Mouse (Mus musculus) heart, adult 11 months (tissue): ENCODE measurements around the gene Tigd2.
"Not testable (repeated sequence)": the region's sequence is repeated elsewhere in the genome, so short reads cannot be mapped to it uniquely, and the experiment has no call there.

Experiments used
- DNase-seq: peaks from one replicate; pipeline ENCODE4 v3.0.0; 2022

Gene Tigd2

GRCm38 (mm10) chr6:59208685-59209298, at the start of gene Tigd2:
Gene Tigd2 (plus strand): TSS chr6:59208870.
- DNase-seq = peak; percentile 99

GRCm38 (mm10) chr6:59161801-59162478, 46.7 kb upstream of the Tigd2 start:
- DNase-seq = peak; percentile 41

GRCm38 (mm10) chr6:59162887-59163286, 45.8 kb upstream of the Tigd2 start:
- peak; percentile 28 for DNase-seq

DNA sequence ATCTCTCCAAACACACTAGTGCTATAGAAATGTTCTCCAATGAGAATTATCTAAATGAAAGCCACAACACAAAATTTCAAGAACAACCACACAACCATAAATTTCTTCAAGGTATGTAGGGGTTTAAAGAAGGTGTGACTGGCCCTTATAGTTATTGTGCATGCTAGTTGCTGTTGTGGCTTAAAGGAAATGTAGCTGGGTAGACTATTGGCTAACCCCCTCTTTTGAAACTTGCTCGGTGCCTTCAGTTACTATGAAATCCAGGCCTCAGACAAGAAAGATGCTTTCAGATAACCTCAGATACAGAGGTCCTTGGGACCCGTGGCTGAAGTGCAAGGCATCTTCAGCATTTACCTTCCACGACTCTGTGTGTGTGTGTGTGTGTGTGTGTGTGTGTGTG, 45.3 kb upstream of the Tigd2 start:
- peak; percentile 10 for DNase-seq

DNA sequence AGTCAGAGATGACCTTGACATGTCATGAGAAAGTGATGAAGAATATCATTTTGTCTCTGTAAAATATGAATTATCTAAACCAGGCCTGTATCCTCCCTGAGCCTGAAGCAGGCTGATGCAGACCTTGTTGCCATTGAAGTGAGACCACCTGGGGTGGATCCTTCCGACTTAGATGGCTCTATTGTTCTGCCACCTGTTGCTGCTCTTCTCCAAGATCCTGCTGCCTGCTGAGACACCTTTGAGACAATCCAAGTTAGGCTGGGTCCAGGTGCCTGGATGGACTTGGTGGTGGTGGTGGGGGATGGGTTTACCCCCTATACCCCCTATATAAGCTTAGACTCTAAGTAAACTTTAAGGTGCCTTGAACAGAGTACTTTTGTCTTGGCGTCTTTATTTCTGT, 39.7 kb upstream of the Tigd2 start:
- DNase-seq = peak; percentile 16

DNA sequence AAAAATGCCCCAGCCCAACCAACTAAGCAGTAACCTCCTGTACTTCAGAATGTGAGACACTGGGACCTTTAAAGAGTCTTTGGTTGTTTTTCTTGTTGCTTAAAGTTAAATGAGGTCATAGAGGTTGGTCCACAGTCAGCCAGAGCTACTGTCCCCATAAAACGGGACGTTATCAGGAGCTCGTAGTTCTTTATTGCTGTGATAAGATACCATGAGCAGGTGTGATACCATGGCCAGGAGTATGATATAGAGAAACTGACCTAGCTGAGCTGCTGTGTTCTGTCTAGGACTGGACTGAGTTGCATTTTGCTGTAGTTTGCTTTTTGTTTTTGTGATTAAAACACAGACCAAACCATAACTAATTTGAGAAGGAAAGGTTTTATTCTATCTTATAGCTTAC, 37.4 kb upstream of the Tigd2 start:
- peak; percentile 12 for DNase-seq

DNA sequence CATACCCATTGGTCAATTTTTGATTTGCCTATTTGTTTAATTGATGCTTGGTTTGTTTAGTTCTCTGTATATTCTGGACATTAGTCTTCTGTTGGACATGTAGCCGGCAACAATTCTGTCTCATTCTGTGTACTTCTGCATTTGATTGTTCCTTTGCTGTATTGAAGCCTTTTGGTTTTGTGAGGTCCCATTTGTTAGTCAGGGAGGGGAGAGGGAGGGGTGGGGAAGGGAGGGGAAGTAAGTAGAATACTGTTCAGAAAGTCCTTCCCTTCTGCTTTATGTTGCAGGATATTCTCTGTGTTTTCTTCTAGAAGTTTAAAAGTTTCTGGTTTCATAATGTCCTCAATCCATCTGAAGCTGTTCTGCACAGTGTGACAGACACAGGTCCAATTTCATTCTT, 34.7 kb upstream of the Tigd2 start:
- no peak for DNase-seq

DNA sequence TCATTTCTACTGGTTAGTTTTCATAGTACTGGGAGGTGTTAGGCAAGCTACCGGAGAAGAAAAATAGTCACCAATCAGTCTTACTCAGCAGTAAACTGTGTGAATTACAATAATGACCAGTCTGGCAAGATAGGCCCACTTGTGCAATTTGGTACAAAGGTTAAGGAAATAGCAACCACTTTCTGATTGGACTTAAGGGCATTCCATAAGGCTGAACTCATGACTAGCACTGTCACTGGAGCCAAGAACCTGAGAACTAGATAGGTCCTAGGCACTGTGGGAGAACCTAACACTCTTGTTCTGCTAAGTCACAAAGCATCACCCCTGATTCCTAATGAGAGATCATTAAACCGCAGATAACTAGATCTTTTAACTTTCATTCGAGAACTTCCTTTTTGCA, 30.6 kb upstream of the Tigd2 start:
- DNase-seq = peak; percentile 65

- peak; percentile 81 for DNase-seq
Measured at GRCm38 (mm10) chr6:59180376-59180996, 28.2 kb upstream of the Tigd2 start.

DNA sequence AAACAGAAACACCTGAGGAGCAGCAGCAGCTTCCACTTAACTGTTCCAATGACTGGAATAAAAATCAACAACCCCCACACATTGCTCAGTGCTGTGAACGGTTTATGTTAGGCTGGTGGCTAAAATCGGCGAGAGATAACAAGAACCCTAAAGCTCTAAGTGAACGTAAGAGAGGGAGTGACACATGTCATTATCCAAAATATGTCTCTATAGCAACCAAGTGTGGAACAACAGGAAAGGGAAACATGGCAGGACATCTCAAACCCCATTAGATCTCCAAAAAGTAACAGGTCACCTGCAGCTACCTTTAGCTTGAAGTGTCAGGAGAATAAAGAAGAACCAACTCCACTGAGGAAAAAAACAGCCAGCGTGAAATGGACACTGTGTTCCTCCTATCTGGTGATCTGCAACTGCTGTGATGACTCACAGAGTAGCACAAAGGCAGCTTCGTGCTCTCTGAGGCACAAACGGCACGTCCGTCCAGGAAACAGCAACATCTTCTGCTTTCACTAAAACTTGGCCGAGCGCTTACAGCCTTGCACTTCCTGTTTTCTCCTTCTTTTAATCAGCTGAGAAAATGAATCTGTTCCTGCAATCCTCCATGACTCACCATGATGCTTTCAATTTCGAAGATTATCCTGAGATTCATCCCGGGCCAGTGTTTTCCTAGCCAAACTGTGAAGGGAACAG, 23.5 kb upstream of the Tigd2 start:
- DNase-seq = peak; percentile 97

GRCm38 (mm10) chr6:59190006-59190405, 18.7 kb upstream of the Tigd2 start:
- DNase-seq = no peak

GRCm38 (mm10) chr6:59194518-59194917, 14.2 kb upstream of the Tigd2 start:
- DNase-seq = not testable (repeated sequence)

GRCm38 (mm10) chr6:59195849-59196635, 12.6 kb upstream of the Tigd2 start:
- no peak for DNase-seq

DNA sequence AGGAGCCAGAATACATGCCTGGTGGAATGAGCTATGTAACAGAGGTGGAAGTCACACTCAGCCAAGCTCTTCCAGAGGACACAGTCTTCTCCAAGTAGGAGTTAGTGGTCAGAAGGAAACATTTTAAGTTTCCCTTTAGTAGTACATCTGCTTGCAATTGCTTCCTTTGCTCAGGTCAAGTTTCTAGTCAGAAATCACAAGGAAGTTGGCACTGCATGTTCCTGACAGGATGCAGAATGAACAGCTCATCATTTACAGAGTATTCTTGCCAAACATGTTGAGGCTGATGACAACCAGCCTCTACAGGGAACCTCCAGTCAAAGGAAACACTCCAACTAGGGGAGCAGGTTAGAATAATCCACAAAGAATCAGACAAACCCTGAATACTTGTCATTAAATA, 11.9 kb upstream of the Tigd2 start:
- no peak for DNase-seq

GRCm38 (mm10) chr6:59198356-59198755, 10.3 kb upstream of the Tigd2 start:
- DNase-seq = no peak

DNA sequence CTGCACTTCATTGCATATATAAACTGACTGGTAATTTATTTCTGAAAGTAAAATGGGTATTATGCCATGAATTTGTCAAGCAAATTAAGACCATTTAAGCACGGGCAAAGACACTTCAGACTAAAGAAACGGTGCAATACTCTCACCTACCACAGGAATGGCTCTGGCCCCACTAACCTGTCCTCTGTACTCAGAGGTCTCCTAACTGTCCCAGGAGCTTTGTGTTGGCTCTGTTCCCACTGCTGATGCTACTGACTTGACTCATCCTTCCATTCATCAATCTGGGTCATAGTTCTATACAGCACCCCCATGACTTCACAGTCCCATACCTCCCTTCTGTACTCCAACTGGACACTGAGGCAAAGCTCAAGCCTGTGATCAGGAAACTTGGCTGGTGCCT, 9.6 kb upstream of the Tigd2 start:
- DNase-seq = peak; percentile 23

DNA sequence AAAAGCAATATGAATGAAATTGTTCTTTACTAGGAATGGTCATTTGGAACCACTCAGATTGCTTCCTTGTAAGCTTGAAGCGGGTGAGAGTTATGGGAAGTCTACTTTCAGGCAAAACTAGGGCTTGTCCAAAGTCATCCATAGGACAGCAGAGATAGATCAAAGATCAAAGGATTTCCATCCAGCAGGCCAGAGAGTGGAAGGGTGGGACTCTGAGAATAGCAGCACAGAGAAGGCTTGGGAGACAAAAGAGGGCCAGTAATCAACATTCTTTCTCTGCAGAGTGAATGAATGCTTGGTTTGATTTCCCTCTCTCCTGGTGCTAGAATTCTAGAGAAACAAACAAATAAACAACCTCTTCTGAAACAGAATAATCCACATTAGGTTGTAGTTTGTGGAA, 1.1 kb upstream of the Tigd2 start:
- no peak for DNase-seq

GRCm38 (mm10) chr6:59209299-59209707, 633 bp downstream of the Tigd2 start:
- DNase-seq = no peak

DNA sequence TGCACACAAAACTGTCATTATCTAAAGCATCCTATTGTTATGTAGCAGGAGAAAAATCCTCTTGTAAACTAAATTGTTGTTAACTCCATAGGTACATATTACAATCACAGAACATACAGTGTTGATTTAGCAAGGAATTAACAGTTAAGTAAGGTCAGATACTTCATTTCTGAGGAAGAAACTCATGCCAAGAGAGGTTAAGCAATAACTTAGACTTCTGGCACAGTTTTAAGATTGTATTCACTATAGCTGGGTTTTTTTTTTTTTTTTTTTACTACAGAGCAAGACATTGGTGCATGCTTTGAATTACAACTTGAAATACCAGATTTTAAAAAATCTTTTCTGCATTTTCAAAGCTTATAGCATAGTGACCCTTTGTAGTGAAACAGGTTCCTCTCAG, 24.5 kb downstream of the Tigd2 start:
- no peak for DNase-seq

- DNase-seq = no peak
Measured at GRCm38 (mm10) chr6:59233651-59234050, 25.0 kb downstream of the Tigd2 start.

GRCm38 (mm10) chr6:59249675-59250074, 41.0 kb downstream of the Tigd2 start:
- DNase-seq = no peak

- DNase-seq = no peak
Measured at GRCm38 (mm10) chr6:59250536-59250935, 41.9 kb downstream of the Tigd2 start.

DNA sequence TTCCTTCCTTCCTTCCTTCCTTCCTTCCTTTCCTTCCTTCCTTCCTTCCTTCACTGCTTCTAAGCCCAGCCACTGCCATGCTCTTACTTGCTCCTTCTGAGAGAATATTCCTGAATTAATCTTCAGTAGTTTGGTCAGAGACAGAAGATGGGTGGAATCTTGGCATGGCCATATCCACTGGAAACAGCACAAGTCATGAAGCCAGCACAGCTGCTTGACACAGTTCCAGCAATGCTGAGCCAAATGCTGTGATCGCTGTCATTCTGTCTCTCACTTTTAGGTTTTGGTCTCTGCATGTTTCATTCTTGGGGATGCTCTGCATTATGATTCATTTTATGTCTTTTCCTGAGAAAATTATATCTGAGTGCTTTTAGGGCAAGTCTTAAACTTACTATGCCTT, 47.2 kb downstream of the Tigd2 start:
- DNase-seq = peak; percentile 95
